Mouse (Mus musculus) kidney, adult 2 months (tissue): ENCODE measurements around the gene Gm44973.

Source experiments
- CTCF ChIP-seq: fragments of 200-500 bp; conservative IDR thresholded peaks from 2 replicates; pipeline ENCODE4 v1.5.1; 2011; ENCODE audit warnings: low read depth, mild to moderate bottlenecking, control low read depth, low read length, moderate library complexity, mixed read lengths; ENCODE audit not compliant: insufficient read depth, insufficient read length
- POLR2A ChIP-seq: fragments of 200-500 bp; IDR thresholded peaks from one replicate; pipeline ENCODE4 v1.6.1; 2011; ENCODE audit warnings: low read depth, low read length, control low read depth

DNA sequence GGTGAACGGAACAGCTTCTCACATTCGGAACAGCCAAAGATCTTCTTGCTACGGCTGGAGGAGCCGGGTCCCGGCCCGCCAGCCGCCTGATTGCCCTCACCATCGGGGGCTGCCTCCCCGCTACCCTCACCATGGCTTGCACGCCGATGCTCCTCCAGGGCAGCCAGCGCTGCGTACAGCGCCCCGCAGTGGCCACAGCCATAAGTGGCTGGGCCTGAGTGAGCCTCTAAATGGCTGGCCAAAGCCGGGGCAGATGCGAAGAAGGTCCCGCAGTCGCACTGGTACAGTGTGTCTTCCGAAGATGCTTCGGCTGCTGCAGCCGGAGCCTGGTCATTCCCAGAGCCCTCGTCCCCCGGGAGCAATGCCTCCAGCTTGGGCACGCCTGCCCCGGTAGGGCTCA, 7.1 kb upstream of the Gm44973 start:
- no peak for TF ChIP-seq POLR2A
- TF ChIP-seq CTCF, result no peak
